Mouse (Mus musculus) liver, embryonic 11.5 days (tissue): Measurements from ENCODE around the gene Poc1b. TPM values are rescaled to one million over a fixed set of nuclear protein-coding genes. Genes with fewer than 3 reads are reported as not detected.

ENCODE experiments used
- ATAC-seq: fragments of 200-750 bp; cut with Nextera tagmentation; replicated peaks from 2 replicates; pipeline ENCODE4 v1.8.0; 2017; ENCODE audit warnings: moderate number of reproducible peaks, mild to moderate bottlenecking, moderate TSS enrichment, moderate library complexity; ENCODE audit not compliant: low FRiP score
- DNase-seq: peaks from one replicate; pipeline ENCODE4 v3.0.0-alpha.2; 2017; ENCODE audit warnings: low spot score
- H3K27ac ChIP-seq: fragments of 300-500 bp; sonication (generic); 2 replicates; pipeline ENCODE4 v1.5.1; 2014; ENCODE audit warnings: mild to moderate bottlenecking, low read depth, low read length, control low read depth
- H3K27me3 ChIP-seq: fragments of 300-500 bp; sonication (generic); replicated peaks from 2 replicates; pipeline ENCODE4 v1.6.1; 2014; ENCODE audit warnings: low read length, mixed read lengths; ENCODE audit not compliant: control insufficient read depth, insufficient read depth
- H3K36me3 ChIP-seq: fragments of 300-500 bp; sonication (generic); 2 replicates; pipeline ENCODE4 v1.6.1; 2014; ENCODE audit warnings: mild to moderate bottlenecking, low read length, moderate library complexity, mixed read lengths; ENCODE audit not compliant: control insufficient read depth, insufficient read depth
- H3K4me1 ChIP-seq: fragments of 300-500 bp; sonication (generic); replicated peaks from 2 replicates; pipeline ENCODE4 v1.6.1; 2014; ENCODE audit warnings: low read length, mixed read lengths; ENCODE audit not compliant: control insufficient read depth, insufficient read depth
- H3K4me2 ChIP-seq: fragments of 300-500 bp; sonication (generic); 2 replicates; pipeline ENCODE4 v1.6.1; 2014; ENCODE audit warnings: mild to moderate bottlenecking, control low read depth, moderate library complexity
- H3K4me3 ChIP-seq: fragments of 300-500 bp; sonication (generic); 2 replicates; pipeline ENCODE4 v1.5.1; 2014; ENCODE audit warnings: low read depth, low read length, control low read depth
- H3K9ac ChIP-seq: fragments of 300-500 bp; sonication (generic); 2 replicates; pipeline ENCODE4 v1.6.1; 2014; ENCODE audit warnings: low read depth, low read length, control low read depth
- H3K9me3 ChIP-seq: fragments of 300-500 bp; sonication (generic); 2 replicates; pipeline ENCODE4 v1.6.1; 2016; ENCODE audit warnings: low read length, inconsistent platforms, mixed read lengths; ENCODE audit not compliant: control insufficient read depth
- WGBS: fragments of 180-500 bp; shearing (Covaris S2); extraction: QIAGEN DNeasy Blood & Tissue Kit; methylation state at CpG from one replicate; pipeline ENCODE4 v1.1.7; 2014; 5-methylcytosine and 5-hydroxymethylcytosine counted together
- polyA plus RNA-seq: library from polyadenylated mRNA; unstranded; fragments of >200 nt; fragmentation: Nextera tagmentation; extraction: Ambion mirVana; gene quantifications from 2 replicates; pipeline ENCODE4 v1.2.1, GENCODE M21; 2014

Gene Poc1b
- polyA plus RNA-seq, 1 experiment from 2014 or later: 19.0 TPM

- no peaks in the 10 kb centered on the region for H3K4me1 ChIP-seq
- no peak for ATAC-seq
- no peaks in the 10 kb centered on the region for H3K9me3 ChIP-seq
- no peak overlapping the region for H3K4me3 ChIP-seq
- no peak for DNase-seq
- no peak overlapping the region for H3K4me2 ChIP-seq
- WGBS: 94% methylated on average over 16 of the region's 16 CpGs
- H3K27ac ChIP-seq: no peak overlapping the region
- H3K9ac ChIP-seq: no peak overlapping the region
- no peaks in the 10 kb centered on the region for H3K27me3 ChIP-seq
- no peaks in the 10 kb centered on the region for H3K36me3 ChIP-seq
Observed at GRCm38 (mm10) chr10:99133321-99133875, 26.6 kb downstream of the Poc1b start.

- Histone ChIP-seq H3K27ac (no peak overlapping the region), H3K36me3 (no peaks in the 10 kb centered on the region), H3K9me3 (no peaks in the 10 kb centered on the region), H3K27me3 (no peaks in the 10 kb centered on the region), H3K9ac (no peak overlapping the region), H3K4me3 (no peak overlapping the region), H3K4me1 (no peaks in the 10 kb centered on the region), H3K4me2 (no peak overlapping the region)
- WGBS: 79% methylated on average over 5 of the region's 5 CpGs
- ATAC-seq (no peak), DNase-seq (no peak)
Observed at GRCm38 (mm10) chr10:99136337-99136736, 29.5 kb downstream of the Poc1b start.

- Histone ChIP-seq H3K4me2 (no peak overlapping the region), H3K36me3 (no peaks in the 10 kb centered on the region), H3K27me3 (no peaks in the 10 kb centered on the region), H3K9me3 (no peaks in the 10 kb centered on the region), H3K4me3 (no peak overlapping the region), H3K27ac (no peak overlapping the region), H3K9ac (no peak overlapping the region), H3K4me1 (no peaks in the 10 kb centered on the region)
- ATAC-seq (no peak), DNase-seq (no peak)
- 82% methylated on average over 8 of the region's 8 CpGs for WGBS
Observed at GRCm38 (mm10) chr10:99145611-99146010, 38.8 kb downstream of the Poc1b start.

GRCm38 (mm10) chr10:99146596-99146995, 39.8 kb downstream of the Poc1b start:
- Histone ChIP-seq H3K4me1 (peaks cover 6% of the 10 kb centered on the region), H3K4me2 (no peak overlapping the region), H3K9ac (no peak overlapping the region), H3K4me3 (no peak overlapping the region), H3K36me3 (no peaks in the 10 kb centered on the region), H3K27ac (no peak overlapping the region), H3K9me3 (no peaks in the 10 kb centered on the region), H3K27me3 (no peaks in the 10 kb centered on the region)
- 89% methylated on average over 8 of the region's 8 CpGs for WGBS
- DNase-seq (no peak), ATAC-seq (no peak)

GRCm38 (mm10) chr10:99150016-99150415, 43.2 kb downstream of the Poc1b start:
- no peak overlapping the region for H3K27ac ChIP-seq
- no peak overlapping the region for H3K4me3 ChIP-seq
- peaks cover 8% of the 10 kb centered on the region for H3K4me1 ChIP-seq
- H3K27me3 ChIP-seq: no peaks in the 10 kb centered on the region
- 89% methylated on average over 6 of the region's 6 CpGs for WGBS
- no peaks in the 10 kb centered on the region for H3K36me3 ChIP-seq
- H3K9me3 ChIP-seq: no peaks in the 10 kb centered on the region
- H3K4me2 ChIP-seq: no peak overlapping the region
- H3K9ac ChIP-seq: no peak overlapping the region
- DNase-seq (no peak), ATAC-seq (peak; percentile 49; the same call in 1 of the 2 replicates)

GRCm38 (mm10) chr10:99151580-99151979, 44.7 kb downstream of the Poc1b start:
- WGBS: 89% methylated on average over 1 of the region's 1 CpGs
- no peak overlapping the region for H3K27ac ChIP-seq
- DNase-seq (no peak), ATAC-seq (peak; percentile 70)
- no peak overlapping the region for H3K9ac ChIP-seq
- H3K9me3 ChIP-seq: no peaks in the 10 kb centered on the region
- no peak overlapping the region for H3K4me3 ChIP-seq
- peaks cover 8% of the 10 kb centered on the region for H3K4me1 ChIP-seq
- no peaks in the 10 kb centered on the region; the same call in 1 of the 2 replicates for H3K36me3 ChIP-seq
- no peaks in the 10 kb centered on the region for H3K27me3 ChIP-seq
- peak overlapping the region; percentile 22; the same call in 1 of the 2 replicates for H3K4me2 ChIP-seq

GRCm38 (mm10) chr10:99152063-99152462, 45.2 kb downstream of the Poc1b start:
- DNase-seq: no peak
- WGBS: 88% methylated on average over 6 of the region's 6 CpGs
- ATAC-seq: 0 out of 2 replicates have a peak, but pooled peaks have one; percentile 48

GRCm38 (mm10) chr10:99154635-99155034, 47.8 kb downstream of the Poc1b start:
- Histone ChIP-seq H3K27ac (no peak overlapping the region), H3K9ac (no peak overlapping the region), H3K4me2 (no peak overlapping the region), H3K4me1 (peaks cover 8% of the 10 kb centered on the region), H3K4me3 (no peak overlapping the region), H3K27me3 (no peaks in the 10 kb centered on the region), H3K9me3 (no peaks in the 10 kb centered on the region), H3K36me3 (no peaks in the 10 kb centered on the region; the same call in 1 of the 2 replicates)
- ATAC-seq (no peak), DNase-seq (no peak)
- WGBS: 77% methylated on average over 8 of the region's 8 CpGs

More at GRCm38 (mm10) chr10:99152063-99152462, 45.2 kb downstream of the Poc1b start:
- Histone ChIP-seq H3K4me2 (no peak overlapping the region), H3K27me3 (no peaks in the 10 kb centered on the region), H3K4me3 (no peak overlapping the region), H3K4me1 (peaks cover 8% of the 10 kb centered on the region), H3K27ac (no peak overlapping the region), H3K9me3 (no peaks in the 10 kb centered on the region), H3K36me3 (no peaks in the 10 kb centered on the region; the same call in 1 of the 2 replicates), H3K9ac (no peak overlapping the region)

- Histone ChIP-seq H3K36me3 (no peaks in the 10 kb centered on the region; the same call in 1 of the 2 replicates), H3K27me3 (no peaks in the 10 kb centered on the region), H3K4me3 (no peak overlapping the region), H3K9ac (no peak overlapping the region), H3K4me1 (no peaks in the 10 kb centered on the region; the same call in 1 of the 2 replicates), H3K9me3 (no peaks in the 10 kb centered on the region), H3K27ac (no peak overlapping the region), H3K4me2 (no peak overlapping the region)
- ATAC-seq: no peak; the same call in 1 of the 2 replicates
- 96% methylated on average over 5 of the region's 5 CpGs for WGBS
- no peak for DNase-seq
Observed at GRCm38 (mm10) chr10:99156808-99157207, 50.0 kb downstream of the Poc1b start.
